Mouse (Mus musculus) heart, postnatal 4 days (tissue): ENCODE measurements around the gene Cnga4. TPM values are rescaled to one million over a fixed set of nuclear protein-coding genes. Genes with fewer than 3 reads are reported as not detected.
"Not testable (repeated sequence)": the region's sequence is repeated elsewhere in the genome, so short reads cannot be mapped to it uniquely, and the experiment has no call there.

Experiments used
- DNase-seq: peaks from one replicate; pipeline ENCODE4 v3.0.0; 2021
- total RNA-seq, 2 experiments: library from RNA; stranded (reverse); gene quantifications; 2 replicates each; pipeline ENCODE4 v1.2.3; 2021

The Cnga4 gene
- total RNA-seq, 2 experiments from 2014 or later: not detected

DNA sequence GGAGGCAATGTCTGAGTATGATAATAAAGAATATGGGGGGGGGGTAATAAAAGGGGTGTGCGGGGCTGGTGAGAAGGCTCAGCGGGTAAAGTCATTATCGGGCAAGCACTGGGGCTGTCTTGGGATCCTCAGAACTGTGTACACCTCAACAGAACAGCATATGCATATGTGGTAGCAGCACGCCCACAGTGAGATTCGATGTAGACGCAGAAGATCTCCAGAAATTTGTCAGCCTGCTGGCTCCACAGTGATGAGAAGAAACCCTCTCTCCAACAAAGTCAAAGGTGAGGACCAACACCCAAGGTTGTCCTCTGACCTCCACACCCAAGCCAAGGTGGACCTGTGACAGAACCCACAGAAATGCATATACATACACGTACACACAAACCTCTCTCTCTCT is 12.2 kb downstream of the Cnga4 start:
- no peak for DNase-seq

DNA sequence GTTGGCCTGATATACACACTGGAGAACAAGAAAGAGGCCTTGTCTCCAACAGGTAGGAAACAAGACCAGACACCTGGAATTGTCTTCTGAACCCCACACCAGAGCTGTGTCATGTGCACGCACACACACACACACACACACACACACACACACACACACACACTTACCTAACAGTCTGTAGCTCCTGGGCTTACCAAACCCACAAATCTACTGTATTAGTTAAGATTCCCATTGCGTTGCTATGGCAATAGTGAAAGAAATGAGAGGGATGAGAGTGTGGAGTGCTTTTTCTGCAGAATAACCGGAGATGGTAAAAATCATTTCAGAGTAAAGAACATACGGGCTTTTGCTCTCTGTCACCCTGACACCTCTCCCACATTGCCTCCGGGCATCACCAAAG is 13.7 kb downstream of the Cnga4 start:
- no peak for DNase-seq

DNA sequence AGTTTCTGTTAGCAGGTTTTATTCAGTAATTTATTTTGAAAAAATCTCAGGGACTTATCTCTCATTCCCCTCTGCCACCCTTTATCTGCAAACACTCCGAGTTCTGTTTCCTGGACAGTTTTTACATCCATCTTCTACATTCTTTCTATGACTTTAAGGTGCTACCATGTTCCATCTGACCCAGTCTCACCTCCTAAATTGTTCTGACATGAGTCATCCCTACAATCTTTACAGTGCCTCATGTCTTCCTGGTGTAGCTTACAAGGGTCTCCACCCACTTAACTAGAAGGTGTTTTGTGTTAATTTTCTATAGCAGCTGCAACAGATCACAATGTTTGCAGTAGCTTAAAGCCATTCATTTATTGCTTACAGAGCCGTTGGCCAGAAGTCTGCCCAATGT is 16.5 kb downstream of the Cnga4 start:
- DNase-seq: no peak

DNA sequence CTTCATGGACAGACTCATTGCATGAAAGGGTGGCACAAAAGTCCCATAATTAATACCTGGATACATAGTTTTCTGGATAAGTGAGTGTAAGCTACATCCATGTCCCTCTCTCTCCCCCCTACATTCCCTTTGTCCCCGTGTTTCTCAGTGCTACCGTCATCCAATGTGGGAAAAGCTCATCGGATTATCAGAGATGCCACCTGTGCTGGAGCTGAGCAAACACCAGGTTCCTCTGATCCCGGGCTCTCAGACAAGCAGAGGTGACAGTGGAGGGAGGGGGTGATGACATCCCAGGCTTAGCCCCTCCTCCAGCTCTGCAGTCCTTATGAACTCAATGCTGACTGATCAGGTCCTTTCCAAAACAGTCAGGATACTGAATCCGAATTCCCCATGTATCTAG is 20.0 kb downstream of the Cnga4 start:
- no peak for DNase-seq

DNA sequence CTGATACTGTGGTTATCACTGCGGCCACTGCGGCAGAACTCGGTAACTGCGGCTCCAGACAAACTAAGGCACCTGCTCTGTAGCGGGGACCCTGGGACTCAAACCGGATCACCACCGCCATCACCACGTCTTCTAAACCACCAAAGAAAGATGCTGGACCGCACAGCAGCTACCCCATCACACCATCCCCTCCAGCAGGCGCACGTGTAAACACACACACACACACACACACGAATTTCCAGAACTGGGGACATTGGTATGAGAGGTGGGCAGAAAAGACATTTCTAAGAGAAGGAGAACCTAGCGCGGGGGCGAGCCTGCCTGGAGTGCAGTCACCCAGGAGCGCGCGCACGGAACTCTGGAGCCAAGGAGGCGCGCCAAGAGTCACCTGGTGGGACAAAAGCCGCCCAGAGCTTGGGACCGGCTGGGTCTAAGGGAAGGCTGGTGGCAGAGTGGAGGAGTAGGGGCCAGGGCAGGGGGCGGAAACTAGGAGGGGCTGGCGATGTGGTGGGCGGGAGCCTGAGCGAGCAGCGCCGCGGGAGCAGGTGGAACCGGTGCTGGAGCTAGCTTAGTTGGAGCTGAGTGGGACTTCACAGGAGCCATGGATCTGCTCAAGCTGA is 21.2 kb downstream of the Cnga4 start, which contains the start of gene Cckbr:
TSS of gene Cckbr (plus strand) at position 308 of the 620 bp plus-strand sequence.
- no peak for DNase-seq

DNA sequence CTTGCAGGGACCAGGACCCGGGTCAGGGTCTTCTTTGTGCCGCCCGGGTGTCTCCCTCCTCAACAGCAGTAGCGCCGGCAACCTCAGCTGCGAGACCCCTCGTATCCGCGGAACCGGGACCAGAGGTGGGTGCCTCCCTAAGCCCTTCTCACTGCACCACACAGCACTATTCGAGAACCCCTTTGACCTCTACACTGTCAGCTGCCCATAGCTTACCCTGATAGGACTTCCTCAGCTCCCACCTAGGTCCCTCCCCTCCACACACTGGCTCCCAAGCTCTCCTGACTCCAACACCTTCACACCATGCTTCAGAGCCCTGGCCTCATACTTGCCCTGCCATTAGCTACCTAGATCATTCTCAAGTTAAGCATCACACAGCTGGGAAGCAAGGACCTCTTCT is 21.7 kb downstream of the Cnga4 start:
- no peak for DNase-seq

- DNase-seq: no peak
Measured at GRCm38 (mm10) chr7:105432058-105432457, 27.7 kb downstream of the Cnga4 start.

GRCm38 (mm10) chr7:105433859-105434258 is 29.5 kb downstream of the Cnga4 start:
- no peak for DNase-seq

- DNase-seq: no peak
Measured at GRCm38 (mm10) chr7:105434798-105435197, 30.4 kb downstream of the Cnga4 start.

GRCm38 (mm10) chr7:105437979-105438772 is 33.8 kb downstream of the Cnga4 start:
- no peak for DNase-seq

DNA sequence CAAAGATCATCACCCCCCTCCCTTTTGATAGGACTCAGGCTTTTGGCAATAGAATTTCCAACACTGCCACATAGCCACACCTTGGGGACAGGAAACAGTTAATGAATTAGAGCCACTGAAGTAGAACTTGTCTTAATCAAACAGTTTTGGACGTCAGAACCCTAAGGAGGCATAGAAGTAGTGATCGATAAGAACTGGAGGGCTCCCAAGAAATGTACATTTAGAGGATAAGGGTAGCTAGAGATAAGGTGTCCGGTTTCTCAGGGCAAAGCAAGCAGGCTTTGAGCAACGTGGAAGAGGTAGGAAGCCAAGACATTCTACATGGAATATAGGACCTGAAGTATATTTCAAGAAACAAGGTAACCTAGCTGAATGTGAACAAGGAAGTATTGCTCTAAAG is 37.1 kb downstream of the Cnga4 start:
- no peak for DNase-seq

DNA sequence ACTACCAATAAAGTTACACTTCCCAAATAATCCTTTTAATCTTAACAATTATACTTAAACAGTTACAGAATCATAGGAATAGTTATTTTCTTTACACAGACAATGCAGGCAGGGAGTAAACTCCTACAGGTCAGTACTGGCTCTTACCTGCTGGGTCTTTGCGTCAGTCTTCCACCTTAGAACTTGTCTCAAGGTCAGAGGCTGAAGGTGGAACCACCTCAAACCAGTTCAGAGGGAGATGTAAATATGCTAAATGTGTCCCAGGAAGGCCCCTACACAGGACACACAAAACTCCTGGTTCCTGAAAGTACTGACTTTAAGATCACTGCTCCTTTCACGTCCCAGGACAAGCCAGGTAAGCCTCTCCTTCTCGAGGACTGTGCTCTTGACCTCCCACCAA is 40.7 kb downstream of the Cnga4 start:
- DNase-seq: no peak

DNA sequence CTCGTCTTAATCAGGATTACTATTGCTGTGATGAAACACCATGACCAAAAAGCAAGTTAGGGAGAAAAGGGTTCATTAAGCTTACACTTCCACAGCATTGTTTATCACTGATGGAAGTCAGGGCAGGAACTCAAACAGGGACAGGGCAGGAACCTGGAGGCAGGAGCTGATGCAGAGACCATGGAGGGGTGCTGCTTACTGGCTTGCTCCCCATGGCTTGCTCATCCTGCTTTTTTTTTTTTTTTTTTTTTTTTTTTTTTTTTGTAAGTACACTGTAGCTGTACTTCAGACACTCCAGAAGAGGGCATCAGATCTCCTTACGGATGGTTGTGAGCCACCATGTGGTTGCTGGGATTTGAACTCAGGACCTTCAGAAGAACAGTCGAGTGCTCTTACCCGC is 49.0 kb downstream of the Cnga4 start:
- not testable (repeated sequence) for DNase-seq

Other genes starting within 250 kb of the Cnga4 start
- gene Olfr684, start 240.9 kb upstream of the Cnga4 start, total RNA-seq: not detected
- not detected for gene Olfr685, start 218.6 kb upstream of the Cnga4 start, total RNA-seq
- not detected for gene Olfr686, start 197.1 kb upstream of the Cnga4 start, total RNA-seq
- not detected for gene Olfr688, start 116.5 kb upstream of the Cnga4 start, total RNA-seq
- not detected for gene Olfr689, start 93.4 kb upstream of the Cnga4 start, total RNA-seq
- gene Olfr690, start 70.5 kb upstream of the Cnga4 start, total RNA-seq: not detected
- under 1 TPM; 0.12 to 0.27 TPM for gene Olfr691, start 62.3 kb upstream of the Cnga4 start, total RNA-seq
- gene Olfr692, start 36.3 kb upstream of the Cnga4 start, total RNA-seq: not detected
- not detected for gene Gm5901, start 29.5 kb upstream of the Cnga4 start, total RNA-seq
- 10 to 100 TPM; 31.1 to 33.8 TPM for gene Fam160a2, start 4.5 kb upstream of the Cnga4 start, total RNA-seq
- gene Cckbr, start 21.2 kb downstream of the Cnga4 start, total RNA-seq: not detected
- gene Cavin3, start 77.7 kb downstream of the Cnga4 start, total RNA-seq: 10 to 100 TPM; 43.3 to 44.3 TPM
- 100 to 1,000 TPM; 101 to 103 TPM for gene Smpd1, start 149.8 kb downstream of the Cnga4 start, total RNA-seq
- gene Apbb1, start 177.1 kb downstream of the Cnga4 start, total RNA-seq: 10 to 100 TPM; 57.5 to 59.1 TPM
- gene Hpx, start 195.6 kb downstream of the Cnga4 start, total RNA-seq: under 1 TPM; 0.23 to 0.60 TPM
- 10 to 100 TPM; 33.5 to 34.7 TPM for gene Trim3, start 229.0 kb downstream of the Cnga4 start, total RNA-seq
- gene Timm10b, start 235.5 kb downstream of the Cnga4 start, total RNA-seq: 100 to 1,000 TPM in 1 of 2 experiments, 10 to 100 TPM in 1; 97.6 to 101 TPM
- gene Arfip2, start 235.8 kb downstream of the Cnga4 start, total RNA-seq: 10 to 100 TPM; 32.6 to 32.9 TPM
- 1 to 10 TPM; 1.6 to 1.9 TPM for gene Gm45799, start 236.0 kb downstream of the Cnga4 start, total RNA-seq
- 1 to 10 TPM in 1 of 2 experiments, under 1 TPM in 1; 0.79 to 1.5 TPM for gene Dnhd1, start 246.3 kb downstream of the Cnga4 start, total RNA-seq